Mouse (Mus musculus) kidney, adult 11 months (tissue): ENCODE data around the gene Thada.

ENCODE experiments used
- DNase-seq: peaks from one replicate; pipeline ENCODE4 v3.0.0; 2022

Gene Thada

DNA sequence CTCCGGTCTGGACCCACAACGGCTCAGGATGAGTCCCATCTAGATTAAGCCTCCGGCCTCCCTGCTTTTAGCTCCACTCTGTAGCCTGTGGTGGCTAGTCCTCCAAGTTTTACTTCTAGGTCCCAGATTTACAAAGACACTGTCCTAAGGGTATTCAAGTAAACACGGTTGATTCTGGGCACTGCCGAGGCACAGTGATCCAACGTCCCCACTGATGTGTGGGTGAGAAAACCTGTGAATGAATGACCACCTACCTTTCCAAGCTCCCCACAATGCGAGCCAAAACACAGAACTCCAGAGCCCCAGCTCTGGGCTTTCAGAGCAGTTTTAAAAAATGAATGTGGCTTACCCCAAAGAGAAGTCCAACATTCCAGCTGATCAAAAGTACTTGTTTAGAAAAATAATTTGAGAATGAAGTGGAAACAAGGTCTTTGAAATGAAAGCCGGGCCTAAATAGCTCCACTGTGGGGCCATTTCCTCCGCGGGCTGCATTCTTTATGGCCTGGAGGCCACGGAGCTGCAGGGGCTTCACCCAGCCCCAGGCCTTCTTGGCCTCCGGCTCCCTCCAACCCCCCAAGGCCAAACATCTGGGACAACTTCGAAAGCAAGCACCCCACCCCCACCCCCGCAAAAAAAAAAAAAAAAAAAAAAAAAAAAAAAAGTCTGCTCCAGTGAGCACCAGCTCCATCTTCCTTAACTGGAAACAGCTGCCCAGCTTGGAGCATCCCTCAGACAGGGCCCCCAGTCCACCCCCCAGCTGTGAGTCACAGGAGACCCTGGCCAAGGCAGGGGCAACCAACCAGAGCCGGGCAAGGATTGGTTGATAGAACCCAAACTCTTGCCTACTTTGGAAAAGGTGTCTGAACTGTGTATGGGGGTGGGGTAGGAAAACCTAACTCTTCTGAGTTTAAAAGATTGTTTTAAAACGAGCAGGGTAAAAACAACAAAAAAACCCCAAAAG, 283.4 kb downstream of the Thada start:
- peak; percentile 64 for DNase-seq

DNA sequence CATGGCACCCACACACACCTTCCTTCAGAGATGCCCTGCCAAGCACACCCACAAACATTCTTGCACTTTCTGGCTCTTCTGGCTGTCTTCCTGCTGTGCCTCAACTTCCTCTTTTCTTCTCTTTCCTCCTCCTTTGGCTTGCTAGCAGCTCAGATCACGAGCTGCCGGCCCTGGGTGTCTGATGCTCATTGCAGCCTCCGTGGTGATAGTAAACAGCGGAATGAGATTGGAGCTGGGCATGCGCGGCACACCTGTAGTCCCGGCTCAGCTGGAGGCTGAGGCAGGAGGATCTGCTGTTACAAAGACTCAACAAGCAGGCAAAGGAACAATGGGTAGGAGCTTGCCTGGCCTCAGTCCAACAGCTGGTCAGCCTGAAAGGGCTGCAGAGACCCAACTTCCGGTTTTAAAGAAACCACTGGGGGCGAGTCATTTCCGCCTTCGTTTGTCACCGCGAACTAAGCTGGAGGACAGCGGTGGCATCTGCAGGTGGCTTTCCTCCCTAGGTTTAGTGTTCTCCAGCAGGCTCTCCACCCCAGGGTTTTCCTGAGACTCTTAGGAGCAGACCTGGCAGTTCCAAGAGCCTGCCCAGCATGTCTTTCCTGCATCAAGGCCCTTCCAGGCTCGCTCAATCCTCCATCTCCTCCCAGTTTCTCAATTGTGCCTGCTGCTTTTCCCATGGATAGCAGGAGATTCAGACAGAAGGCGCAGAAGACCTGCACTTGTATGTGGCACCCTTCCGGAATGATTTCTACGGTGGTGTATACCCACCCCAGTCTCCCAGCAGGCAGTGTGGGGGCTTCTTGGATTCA, 284.3 kb downstream of the Thada start:
- peak; percentile 62 for DNase-seq

DNA sequence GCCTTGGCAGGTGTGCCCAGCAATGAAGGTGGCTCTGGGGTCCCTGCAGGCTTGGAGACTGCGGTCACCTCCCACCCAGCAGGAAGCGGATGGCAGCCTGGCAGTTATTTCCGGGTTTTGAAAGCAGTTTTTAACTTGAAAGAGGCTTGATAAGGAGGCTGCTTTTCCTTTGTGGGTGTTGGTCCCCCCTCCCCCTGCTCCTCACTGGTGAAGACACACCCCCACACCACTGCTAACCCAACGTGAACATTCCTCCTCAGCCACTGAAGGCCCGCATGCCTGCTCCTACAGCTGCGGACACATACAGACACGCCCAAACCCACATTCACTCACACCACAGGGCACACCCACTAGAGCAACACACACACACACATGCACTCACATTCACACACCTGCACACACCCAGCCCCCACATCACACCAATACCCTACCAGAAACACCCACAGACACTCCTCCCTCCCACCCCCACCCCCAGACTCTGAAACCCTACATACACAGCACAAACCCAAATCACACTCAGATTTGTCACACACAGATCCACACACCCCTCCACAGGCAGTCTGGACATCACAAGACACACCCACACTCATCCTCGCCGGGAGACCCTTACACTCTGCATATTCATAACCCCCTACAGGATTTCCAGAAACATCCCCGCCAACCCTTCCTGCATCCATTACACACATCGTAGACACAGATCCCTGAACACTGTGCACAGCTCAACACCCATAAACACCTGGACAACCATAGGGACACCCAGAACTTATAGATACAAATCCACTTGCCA, 285.1 kb downstream of the Thada start:
- peak; percentile 63 for DNase-seq

DNA sequence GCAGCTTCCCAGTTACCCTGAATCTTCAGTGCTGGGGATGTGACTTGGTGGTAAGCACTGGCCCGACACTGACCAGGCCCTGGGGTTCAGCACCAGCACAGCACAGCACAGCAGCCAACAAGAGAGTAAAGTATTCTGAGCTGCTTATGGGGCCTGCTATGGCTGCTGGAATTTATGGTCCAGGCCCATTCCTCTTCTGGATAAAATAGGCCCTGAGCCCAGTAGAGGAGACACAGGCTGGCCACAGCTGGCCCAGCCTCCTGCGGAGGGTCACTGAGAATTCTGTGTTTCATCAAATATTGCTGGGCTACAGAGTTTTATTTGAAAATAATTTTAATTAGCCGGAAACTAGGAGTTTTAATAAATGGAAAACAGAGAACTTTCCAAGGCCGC, 286.0 kb downstream of the Thada start:
- no peak for DNase-seq

DNA sequence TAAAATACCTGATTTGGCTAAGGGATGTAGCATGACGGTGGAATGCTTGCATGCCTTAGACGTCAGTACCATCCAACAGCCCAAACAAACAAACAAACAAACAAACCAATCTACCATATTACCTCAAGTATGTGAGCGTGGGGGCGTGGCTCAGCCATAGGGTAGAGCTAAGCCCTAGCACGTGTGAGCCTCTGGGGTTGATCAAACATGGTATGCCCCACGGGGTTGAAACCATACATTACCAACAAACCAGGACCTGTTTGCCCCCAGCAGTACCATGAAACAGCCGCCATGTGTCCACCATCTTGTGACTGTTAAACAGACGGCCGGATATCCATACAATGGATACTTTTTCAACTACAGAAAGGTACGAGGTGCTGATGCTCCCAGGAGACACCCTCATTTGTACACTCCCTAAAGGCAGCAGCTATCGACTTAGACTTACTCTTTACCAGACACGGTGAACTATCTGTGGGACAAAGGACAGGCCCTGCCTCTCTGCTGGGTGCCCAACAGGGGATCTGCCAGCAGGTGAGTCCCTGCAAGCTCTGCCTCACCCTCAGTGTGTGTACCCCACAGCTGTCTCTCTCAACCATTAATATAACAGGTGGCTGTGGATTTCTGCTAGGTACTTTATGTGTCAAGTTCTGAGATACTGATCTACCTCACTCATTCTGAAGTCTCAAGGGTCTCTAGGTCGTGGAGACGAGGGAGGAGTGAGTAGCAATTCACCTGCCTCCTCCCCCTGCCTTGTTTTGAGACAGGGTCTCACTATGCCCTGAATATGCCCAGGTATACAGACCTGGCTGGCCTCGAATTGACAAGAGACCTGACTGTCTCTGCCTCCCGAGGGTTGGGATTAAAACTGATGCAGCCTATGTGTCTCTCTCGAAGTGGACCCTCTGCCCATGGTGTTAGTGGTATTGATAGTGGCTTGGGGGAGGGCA, 286.7 kb downstream of the Thada start:
- DNase-seq = no peak

DNA sequence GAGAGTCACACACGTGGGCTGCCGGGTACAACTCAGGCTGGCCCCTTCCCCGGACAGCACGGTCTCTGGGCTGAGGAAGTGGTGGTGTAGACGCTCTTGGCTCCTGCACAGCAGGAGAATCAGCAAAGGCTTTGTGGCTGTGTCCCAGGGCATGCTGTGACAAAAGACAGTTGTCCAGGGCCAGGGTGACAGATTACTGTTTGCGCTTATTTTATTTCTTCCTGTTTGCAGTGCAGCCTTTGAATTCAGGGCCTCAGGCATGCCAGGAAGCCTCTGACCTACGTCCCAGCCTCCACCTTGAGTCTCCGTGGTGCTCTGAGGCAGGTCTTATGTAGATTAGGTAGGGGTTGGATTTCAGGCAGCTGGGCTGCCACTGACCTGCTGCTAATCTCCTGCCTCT, 288.5 kb downstream of the Thada start:
- peak; percentile 55 for DNase-seq

DNA sequence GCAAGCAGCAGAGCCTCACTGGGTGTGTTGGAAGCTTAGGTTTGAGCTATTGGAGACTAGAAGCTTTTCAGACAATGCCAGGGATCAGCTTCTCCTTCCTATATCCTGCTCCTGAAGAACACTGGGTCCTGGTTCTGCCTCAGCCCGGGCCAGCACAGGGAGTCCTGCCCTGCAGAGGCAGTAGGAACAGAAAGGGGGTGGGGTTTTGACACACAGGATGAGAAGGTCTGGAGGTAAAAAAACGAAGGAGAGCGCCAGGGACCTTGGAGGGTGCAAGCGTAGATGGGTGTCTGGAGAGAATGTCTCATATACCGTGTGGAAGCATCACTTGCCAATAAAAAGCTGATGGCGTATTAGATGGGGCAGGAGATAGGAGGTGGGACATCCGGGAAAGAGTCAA, 289.6 kb downstream of the Thada start:
- DNase-seq = no peak

DNA sequence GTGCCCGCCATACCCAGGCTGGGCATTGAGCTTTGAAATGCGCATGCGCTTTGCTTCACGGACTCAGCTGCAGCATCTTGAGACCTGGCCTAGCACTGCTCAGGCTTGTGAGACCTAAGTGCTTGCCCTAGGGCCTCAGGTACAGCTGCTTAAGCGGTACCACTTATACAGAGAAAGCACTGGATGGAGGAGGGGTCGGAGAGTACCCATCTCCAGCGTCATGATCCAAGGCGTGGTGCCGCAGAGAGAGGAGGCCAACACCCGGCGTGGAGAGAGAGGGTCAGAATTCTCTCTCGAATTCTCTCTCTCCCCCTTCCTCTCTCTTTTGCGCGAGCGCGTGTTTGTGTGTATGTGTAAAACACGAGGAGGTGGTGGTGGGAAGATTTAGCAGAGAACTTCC, 290.8 kb downstream of the Thada start:
- DNase-seq = no peak

DNA sequence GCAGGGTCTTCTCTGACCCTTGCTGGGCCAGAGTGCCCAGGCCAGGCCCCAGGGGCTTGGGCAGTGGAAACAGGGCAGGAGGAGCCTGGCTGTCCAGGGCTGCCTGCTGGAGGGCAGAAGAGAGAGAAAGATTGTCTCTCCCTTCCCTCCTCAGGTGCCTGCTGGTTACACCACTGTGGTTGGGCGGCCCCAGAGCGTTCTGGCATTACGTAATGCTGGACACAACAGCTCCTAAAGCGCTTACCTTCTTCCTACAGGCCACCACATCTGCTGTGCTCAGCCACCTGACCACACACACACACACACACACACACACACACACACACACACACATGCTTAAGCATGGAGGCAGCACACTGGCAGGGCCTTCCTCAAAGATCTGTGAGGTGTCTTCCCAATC, 298.6 kb downstream of the Thada start:
- no peak for DNase-seq

DNA sequence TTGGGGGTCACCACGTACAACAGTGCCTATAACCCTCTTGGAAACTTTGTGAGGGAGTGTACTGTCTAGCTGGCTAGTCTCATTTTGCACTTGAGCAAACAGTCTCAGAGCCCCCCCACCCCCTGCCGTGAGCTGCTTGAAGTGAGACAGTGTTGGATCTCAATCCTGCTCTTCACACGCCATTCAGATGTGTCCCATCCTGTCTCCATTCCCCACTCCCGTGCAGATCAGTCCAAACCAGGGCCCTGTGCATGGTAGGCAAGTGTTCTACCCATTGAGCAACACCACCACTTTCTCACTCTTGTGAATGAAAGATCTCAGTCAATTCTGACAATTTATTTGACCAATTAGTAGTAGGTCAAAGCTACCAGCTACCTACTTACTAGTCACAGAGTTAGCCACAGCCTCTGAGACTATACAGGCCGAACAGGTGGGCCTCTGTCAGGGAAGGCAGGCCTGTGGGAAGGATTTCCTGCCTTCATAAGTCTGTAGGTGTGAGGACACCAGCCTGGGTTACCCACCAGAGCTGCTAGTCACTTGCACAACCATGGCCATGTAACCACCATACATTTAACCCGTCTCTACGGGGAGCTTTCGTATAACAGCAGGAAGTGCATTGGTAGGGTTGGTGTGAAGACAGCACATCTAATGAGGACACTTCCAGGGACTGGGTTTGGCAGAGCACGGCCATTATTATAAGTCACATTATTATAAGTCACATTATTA, 299.7 kb downstream of the Thada start:
- DNase-seq = no peak

DNA sequence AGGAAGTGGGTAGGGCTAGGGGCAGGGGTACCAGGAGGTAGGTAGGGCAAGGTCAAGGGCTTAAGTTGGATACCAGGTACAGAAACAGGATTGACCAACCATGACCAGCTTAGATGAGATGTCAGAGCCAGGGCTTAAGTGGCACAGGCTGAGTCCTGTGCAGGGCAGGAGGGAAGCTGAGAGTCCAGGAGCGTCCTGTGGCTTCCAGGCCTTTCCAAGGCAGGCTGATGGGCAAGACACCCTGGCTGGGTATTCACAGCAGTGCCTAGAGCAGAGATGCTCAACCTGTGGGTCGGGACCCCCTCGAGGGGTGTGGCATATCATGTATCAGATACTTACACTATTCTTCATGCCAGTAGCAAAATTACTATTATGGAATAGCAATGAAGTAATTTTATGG, 300.3 kb downstream of the Thada start:
- no peak for DNase-seq

DNA sequence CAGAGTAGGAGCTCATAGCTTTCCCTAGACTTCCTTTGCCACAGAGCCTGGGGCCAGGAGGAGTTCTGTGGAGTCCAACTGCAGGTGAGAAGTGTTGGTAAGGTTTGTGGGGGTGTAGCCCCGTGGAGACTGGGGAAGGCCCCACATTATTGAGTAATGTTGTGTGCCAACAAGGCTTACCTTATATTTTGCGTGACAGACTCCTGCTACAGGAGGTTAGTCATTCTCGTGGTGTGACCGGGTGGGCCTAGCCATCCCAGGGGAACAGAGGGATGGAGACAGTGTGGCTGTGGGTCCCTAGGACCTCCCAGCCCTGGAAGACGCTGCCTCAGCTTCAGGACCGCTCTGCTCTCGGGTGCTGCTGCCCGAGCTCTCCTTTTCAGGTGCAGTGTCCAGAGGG, 301.9 kb downstream of the Thada start:
- no peak for DNase-seq

DNA sequence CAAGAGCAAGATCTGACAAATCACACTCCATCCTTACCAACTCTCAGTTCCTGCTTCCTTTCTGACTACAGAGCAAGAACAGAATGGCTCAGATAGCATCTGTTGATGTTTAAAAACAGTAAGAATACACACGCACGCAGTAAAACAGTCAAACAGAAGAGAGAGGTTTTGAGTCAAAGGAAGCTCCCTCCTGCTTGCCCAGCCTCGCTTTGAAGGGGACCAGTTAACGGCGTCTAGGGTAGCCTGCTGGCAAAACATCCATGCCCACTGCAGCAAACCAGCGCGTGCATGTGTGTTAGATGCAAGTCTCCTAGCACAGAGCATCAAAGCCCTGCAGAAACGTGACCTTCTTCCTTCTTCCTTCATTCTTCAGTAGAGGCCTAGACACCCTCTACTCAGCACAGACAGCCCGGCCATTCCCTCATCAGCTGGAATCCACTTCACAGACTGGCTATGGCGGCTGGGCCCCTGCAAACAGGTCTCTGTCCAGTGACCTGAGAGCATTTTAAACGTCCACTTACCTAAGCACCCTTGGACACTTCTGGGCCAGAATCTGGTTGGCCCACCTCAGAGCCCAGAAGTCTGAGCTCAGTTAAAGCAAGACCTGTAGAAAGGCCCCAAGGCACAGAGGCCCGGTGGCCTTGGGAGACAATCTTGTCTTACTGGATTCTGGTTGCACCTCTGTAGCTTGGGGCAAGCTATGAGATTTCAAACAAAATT, 302.8 kb downstream of the Thada start:
- DNase-seq = no peak

DNA sequence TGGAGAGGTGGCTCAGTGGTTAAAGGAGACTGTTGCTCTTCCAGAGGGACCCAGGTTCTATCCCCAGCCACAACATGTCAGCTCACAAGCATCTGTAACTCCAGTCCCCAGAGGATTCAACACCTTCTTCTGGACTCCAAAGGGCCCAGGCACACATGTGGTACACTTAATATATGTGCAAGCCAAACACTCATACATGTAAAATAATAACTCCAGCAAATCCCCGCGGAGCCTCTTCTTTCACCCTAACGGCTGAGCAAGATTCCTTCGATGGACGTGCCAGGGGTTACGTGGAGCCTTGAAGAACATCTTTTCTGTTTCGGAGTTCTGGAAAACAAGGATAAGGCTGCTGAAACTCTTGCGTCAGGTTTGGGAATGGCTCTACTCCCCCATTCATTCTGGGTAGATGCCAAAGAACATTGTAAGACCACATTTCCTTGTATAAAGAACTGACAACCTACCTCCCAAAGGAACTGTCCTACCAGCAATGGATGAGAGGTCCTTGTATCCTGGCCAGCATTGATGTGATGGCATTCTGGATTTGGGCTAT, 303.7 kb downstream of the Thada start:
- no peak for DNase-seq

DNA sequence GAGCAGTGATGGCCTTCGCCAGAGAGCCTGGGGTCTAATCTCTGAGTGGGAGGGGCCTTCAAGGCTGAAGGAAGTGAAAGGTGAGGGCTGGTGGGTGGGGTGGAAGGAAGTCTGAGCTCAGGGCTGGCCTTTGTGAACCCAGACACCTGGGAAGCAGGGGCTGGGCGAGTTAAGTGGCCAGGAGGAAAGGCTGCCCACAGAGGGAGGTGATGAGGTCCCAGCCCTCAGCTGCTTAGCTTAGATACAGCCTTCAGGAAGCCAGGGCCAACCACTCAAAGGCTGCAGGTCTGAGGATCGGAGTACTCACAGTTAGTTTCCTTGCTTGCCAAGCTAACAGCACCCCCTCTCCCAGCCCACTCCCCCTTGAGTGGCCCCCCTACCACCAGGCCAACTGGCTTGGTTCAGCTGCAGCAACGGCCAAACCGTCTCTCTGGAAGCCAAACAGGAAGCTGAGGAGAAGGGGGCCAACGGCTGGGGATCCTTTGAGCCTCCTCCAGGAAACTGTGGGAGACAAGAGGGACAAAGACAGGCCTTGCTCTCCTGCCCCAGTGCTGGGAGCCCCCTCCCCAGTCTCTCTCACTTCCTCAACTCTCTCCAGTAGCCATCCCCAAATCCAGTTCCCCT, 304.7 kb downstream of the Thada start:
- DNase-seq = no peak

DNA sequence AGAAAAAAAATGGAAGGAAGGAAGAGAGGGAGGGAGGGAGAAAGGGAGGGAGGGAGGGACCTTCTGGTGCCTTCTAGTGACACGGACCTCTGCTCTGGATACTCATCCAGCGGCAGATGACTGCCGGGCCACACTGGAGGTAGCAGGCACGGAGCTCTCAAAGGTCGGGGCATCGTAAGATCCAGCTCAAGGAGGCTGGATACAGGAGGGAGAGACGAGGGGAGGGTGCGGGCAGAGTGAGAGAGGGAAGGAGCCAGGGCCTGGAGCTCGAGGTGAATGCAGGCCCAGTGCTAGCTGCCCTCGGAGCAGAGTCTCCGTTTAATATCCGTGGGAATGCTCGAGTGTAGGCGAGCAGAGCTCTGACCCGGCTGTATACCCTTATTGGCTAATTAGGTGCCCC, 307.1 kb downstream of the Thada start:
- DNase-seq = no peak

DNA sequence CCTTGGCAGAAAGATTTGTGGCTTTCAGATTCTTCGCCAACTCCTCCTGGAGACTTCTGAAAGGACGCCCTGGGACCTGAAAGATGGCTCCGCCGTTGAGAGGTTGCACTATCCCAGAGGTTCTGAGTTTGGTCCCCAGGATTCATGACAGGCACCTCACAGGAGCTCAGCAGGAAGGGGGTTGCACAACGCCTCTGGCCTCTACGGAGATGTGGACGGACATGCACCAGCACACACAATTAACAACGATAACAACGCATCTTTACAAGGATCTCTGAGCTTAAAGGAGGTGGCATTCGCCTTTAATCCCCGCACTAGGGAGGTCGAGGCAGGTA, 307.6 kb downstream of the Thada start:
- DNase-seq = no peak

DNA sequence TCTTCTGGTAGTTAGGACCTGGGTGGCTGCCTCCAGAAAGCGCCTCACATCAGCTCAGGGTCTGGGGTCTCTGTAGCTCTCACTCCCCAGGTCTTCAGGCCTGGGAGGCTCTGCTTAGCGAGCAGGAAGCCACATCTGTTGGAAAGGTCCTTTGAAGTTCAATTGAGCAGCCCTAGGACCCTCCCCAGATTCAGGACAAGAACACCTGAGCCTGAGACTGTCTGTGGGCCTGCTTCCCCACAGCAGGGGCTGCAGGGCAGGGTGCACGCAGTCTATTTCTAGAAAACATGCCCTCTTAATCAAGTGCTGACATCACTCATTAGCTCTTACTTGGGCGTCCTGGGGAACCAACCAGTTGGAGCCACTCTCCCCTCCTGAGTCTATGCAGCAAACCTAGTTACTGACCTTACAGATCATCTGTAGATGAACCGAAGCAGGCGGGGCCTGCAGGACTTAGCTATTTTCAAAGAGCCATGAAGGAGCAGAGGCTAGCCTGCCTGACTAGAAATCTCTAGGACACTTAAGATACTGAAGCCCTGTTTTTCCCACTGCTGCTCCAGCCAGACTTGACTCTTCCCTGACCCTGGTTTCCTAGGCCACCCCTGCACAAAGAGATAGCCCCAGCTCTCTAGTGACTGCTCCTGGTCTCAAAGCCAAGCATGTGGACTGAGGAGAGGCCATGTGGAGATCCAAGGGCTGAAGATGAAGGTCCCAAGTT, 308.1 kb downstream of the Thada start:
- peak; percentile 68 for DNase-seq
